Mouse (Mus musculus) hindbrain, embryonic 10.5 days (tissue): ENCODE measurements at regions not wholly inside any gene's neighbourhood (a gene's known extent, or its start where the extent isn't known, plus 50 kb on each side); places are given as distances from the start of the nearest gene placed in this dataset.

Experiments used
- DNase-seq: peaks from one replicate; pipeline ENCODE4 v3.0.0-alpha.2; 2017; ENCODE audit warnings: low spot score
- H3K27ac ChIP-seq: fragments of 300-500 bp; sonication (generic); 2 replicates; pipeline ENCODE4 v1.5.1; 2016; ENCODE audit warnings: mild to moderate bottlenecking, moderate library complexity
- H3K27me3 ChIP-seq: fragments of 300-500 bp; sonication (generic); 2 replicates; pipeline ENCODE4 v1.6.1; 2016; ENCODE audit warnings: mild to moderate bottlenecking; ENCODE audit not compliant: poor library complexity, insufficient read depth, severe bottlenecking
- H3K36me3 ChIP-seq: fragments of 300-500 bp; sonication (generic); 2 replicates; pipeline ENCODE4 v1.6.1; 2016; ENCODE audit warnings: mild to moderate bottlenecking, moderate library complexity
- H3K4me1 ChIP-seq: fragments of 300-500 bp; sonication (generic); replicated peaks from 2 replicates; pipeline ENCODE4 v1.6.1; 2016; ENCODE audit warnings: mild to moderate bottlenecking
- H3K4me3 ChIP-seq: fragments of 300-500 bp; sonication (generic); 2 replicates; pipeline ENCODE4 v1.5.1; 2016; ENCODE audit warnings: mild to moderate bottlenecking, moderate library complexity
- H3K9me3 ChIP-seq: fragments of 300-500 bp; sonication (generic); 2 replicates; pipeline ENCODE4 v1.6.1; 2016; ENCODE audit warnings: mild to moderate bottlenecking, moderate library complexity
- WGBS: fragments of 180-500 bp; shearing (Covaris S2); methylation state at CpG from one replicate; pipeline ENCODE4 v1.1.7; 2016; 5-methylcytosine and 5-hydroxymethylcytosine counted together

GRCm38 (mm10) chr10:19152773-19153172 lies 137.3 kb upstream of the Tnfaip3 start:
- 87% methylated on average over 5 of the region's 5 CpGs for WGBS
- H3K27me3 ChIP-seq = no peaks in the 10 kb centered on the region
- no peak overlapping the region for H3K27ac ChIP-seq
- no peaks in the 10 kb centered on the region for H3K4me1 ChIP-seq
- no peak overlapping the region for H3K4me3 ChIP-seq
- no peak for DNase-seq
- H3K36me3 ChIP-seq = no peaks in the 10 kb centered on the region
- no peaks in the 10 kb centered on the region for H3K9me3 ChIP-seq

- Histone ChIP-seq H3K27me3 (no peaks in the 10 kb centered on the region), H3K4me3 (no peak overlapping the region), H3K4me1 (no peaks in the 10 kb centered on the region), H3K27ac (no peak overlapping the region), H3K36me3 (no peaks in the 10 kb centered on the region), H3K9me3 (no peaks in the 10 kb centered on the region)
- DNase-seq = no peak
- 94% methylated on average over 1 of the region's 1 CpGs for WGBS
Measured at GRCm38 (mm10) chr10:19150766-19151165, 135.3 kb upstream of the Tnfaip3 start.

- 63% methylated on average over 3 of the region's 3 CpGs for WGBS
- Histone ChIP-seq H3K4me3 (no peak overlapping the region), H3K27ac (no peak overlapping the region), H3K9me3 (no peaks in the 10 kb centered on the region), H3K36me3 (no peaks in the 10 kb centered on the region), H3K4me1 (no peaks in the 10 kb centered on the region), H3K27me3 (no peaks in the 10 kb centered on the region)
- no peak for DNase-seq
Measured at GRCm38 (mm10) chr10:19150005-19150404, 134.5 kb upstream of the Tnfaip3 start.

GRCm38 (mm10) chr10:19149196-19149869 lies 133.9 kb upstream of the Tnfaip3 start:
- Histone ChIP-seq H3K4me3 (no peak overlapping the region), H3K4me1 (no peaks in the 10 kb centered on the region), H3K36me3 (no peaks in the 10 kb centered on the region), H3K9me3 (no peaks in the 10 kb centered on the region), H3K27ac (no peak overlapping the region), H3K27me3 (no peaks in the 10 kb centered on the region)
- 87% methylated on average over 4 of the region's 4 CpGs for WGBS
- no peak for DNase-seq

GRCm38 (mm10) chr10:19141481-19141880 lies 126.0 kb upstream of the Tnfaip3 start:
- H3K27ac ChIP-seq = no peak overlapping the region
- DNase-seq = no peak
- WGBS = 94% methylated on average over 3 of the region's 3 CpGs
- H3K4me3 ChIP-seq = no peak overlapping the region
- H3K9me3 ChIP-seq = no peaks in the 10 kb centered on the region
- no peaks in the 10 kb centered on the region for H3K4me1 ChIP-seq
- no peaks in the 10 kb centered on the region for H3K36me3 ChIP-seq
- no peaks in the 10 kb centered on the region for H3K27me3 ChIP-seq

GRCm38 (mm10) chr10:19140628-19141027 lies 125.2 kb upstream of the Tnfaip3 start:
- Histone ChIP-seq H3K4me1 (no peaks in the 10 kb centered on the region), H3K27ac (no peak overlapping the region), H3K36me3 (no peaks in the 10 kb centered on the region), H3K9me3 (no peaks in the 10 kb centered on the region), H3K27me3 (no peaks in the 10 kb centered on the region), H3K4me3 (no peak overlapping the region)
- no peak for DNase-seq
- WGBS = 81% methylated on average over 5 of the region's 5 CpGs

GRCm38 (mm10) chr10:19139234-19139633 lies 123.8 kb upstream of the Tnfaip3 start:
- DNase-seq = no peak
- H3K27ac ChIP-seq = no peak overlapping the region
- no peaks in the 10 kb centered on the region for H3K27me3 ChIP-seq
- 91% methylated on average over 2 of the region's 2 CpGs for WGBS
- H3K4me1 ChIP-seq = no peaks in the 10 kb centered on the region
- H3K9me3 ChIP-seq = no peaks in the 10 kb centered on the region
- H3K4me3 ChIP-seq = no peak overlapping the region
- no peaks in the 10 kb centered on the region for H3K36me3 ChIP-seq

GRCm38 (mm10) chr10:19138258-19138657 lies 122.8 kb upstream of the Tnfaip3 start:
- Histone ChIP-seq H3K27me3 (no peaks in the 10 kb centered on the region), H3K36me3 (no peaks in the 10 kb centered on the region), H3K4me1 (no peaks in the 10 kb centered on the region), H3K9me3 (no peaks in the 10 kb centered on the region), H3K27ac (no peak overlapping the region), H3K4me3 (no peak overlapping the region)
- no peak for DNase-seq
- 86% methylated on average over 1 of the region's 1 CpGs for WGBS

GRCm38 (mm10) chr10:19127581-19128291 lies 112.3 kb upstream of the Tnfaip3 start:
- Histone ChIP-seq H3K4me3 (no peak overlapping the region), H3K36me3 (no peaks in the 10 kb centered on the region), H3K4me1 (peaks cover 11% of the 10 kb centered on the region), H3K27ac (no peak overlapping the region), H3K27me3 (no peaks in the 10 kb centered on the region), H3K9me3 (no peaks in the 10 kb centered on the region)
- DNase-seq = no peak
- 73% methylated on average over 4 of the region's 4 CpGs for whole genome bisulfite sequencing

GRCm38 (mm10) chr10:19126922-19127321 lies 111.5 kb upstream of the Tnfaip3 start:
- Histone ChIP-seq H3K27me3 (no peaks in the 10 kb centered on the region), H3K4me1 (peaks cover 18% of the 10 kb centered on the region), H3K27ac (no peak overlapping the region), H3K9me3 (no peaks in the 10 kb centered on the region), H3K4me3 (no peak overlapping the region), H3K36me3 (no peaks in the 10 kb centered on the region)
- WGBS = 81% methylated on average over 2 of the region's 2 CpGs
- no peak for DNase-seq

GRCm38 (mm10) chr10:19126438-19126837 lies 111.0 kb upstream of the Tnfaip3 start:
- Histone ChIP-seq H3K27ac (no peak overlapping the region), H3K4me1 (peaks cover 18% of the 10 kb centered on the region), H3K36me3 (no peaks in the 10 kb centered on the region), H3K27me3 (no peaks in the 10 kb centered on the region), H3K4me3 (no peak overlapping the region), H3K9me3 (no peaks in the 10 kb centered on the region)
- WGBS = 85% methylated on average over 4 of the region's 4 CpGs
- DNase-seq = no peak

GRCm38 (mm10) chr10:19123691-19124090 lies 108.2 kb upstream of the Tnfaip3 start:
- no peak for DNase-seq
- H3K9me3 ChIP-seq = no peaks in the 10 kb centered on the region
- 0 out of 2 replicates have a peak overlapping the region, but pooled peaks have one; percentile 35 for H3K27ac ChIP-seq
- no peaks in the 10 kb centered on the region for H3K27me3 ChIP-seq
- 53% methylated on average over 7 of the region's 7 CpGs for WGBS
- peaks cover 18% of the 10 kb centered on the region for H3K4me1 ChIP-seq
- H3K4me3 ChIP-seq = no peak overlapping the region
- H3K36me3 ChIP-seq = no peaks in the 10 kb centered on the region

GRCm38 (mm10) chr10:19122221-19122620 lies 106.8 kb upstream of the Tnfaip3 start:
- 74% methylated on average over 6 of the region's 6 CpGs for WGBS
- Histone ChIP-seq H3K9me3 (no peaks in the 10 kb centered on the region), H3K27me3 (no peaks in the 10 kb centered on the region), H3K4me3 (no peak overlapping the region), H3K36me3 (no peaks in the 10 kb centered on the region), H3K4me1 (peaks cover 21% of the 10 kb centered on the region), H3K27ac (no peak overlapping the region)
- no peak for DNase-seq
